Mouse (Mus musculus) gastrocnemius, postnatal 36 days (tissue): Measurements from ENCODE around the gene Cep128. TPM values are rescaled to one million over a fixed set of nuclear protein-coding genes. Genes with fewer than 3 reads are reported as not detected.
"Not testable (repeated sequence)": the region's sequence is repeated elsewhere in the genome, so short reads cannot be mapped to it uniquely, and the experiment has no call there.

Source experiments
- DNase-seq, 2 experiments: peaks; one replicate each; pipeline ENCODE4 v3.0.0; 2022
- intact Hi-C: fragments of 180-260 bp; cut with DNase I; formaldehyde crosslinking; loops from one replicate; pipeline ENCODE4 v1.15.1; 2025
- microRNA-seq, 2 experiments: library from miRNA; unstranded; fragments of <30 nt; microRNA quantifications; one replicate each; pipeline ENCODE4 v1.2.0; 2021
- total RNA-seq, 2 experiments: library from RNA; stranded (reverse); gene quantifications; 2 replicates each; pipeline ENCODE4 v1.2.3; 2021

Cep128 gene
- total RNA-seq, 2 experiments from 2014 or later: 1.2 to 1.3 TPM

- intact Hi-C loops: no loop called here
- peak in 1 of 2 experiments; percentile 12 for DNase-seq
Measured at GRCm38 (mm10) chr12:90993331-90993730, 390.9 kb downstream of the Cep128 start.

- intact Hi-C loops: no loop called here
- DNase-seq: no peak
Measured at GRCm38 (mm10) chr12:90987782-90988181, 396.4 kb downstream of the Cep128 start.

- no peak for DNase-seq
- intact Hi-C loops: no loop called here
Measured at GRCm38 (mm10) chr12:90987259-90987658, 396.9 kb downstream of the Cep128 start.

- intact Hi-C loops: no loop called here
- no peak for DNase-seq
Measured at GRCm38 (mm10) chr12:90982018-90982417, 402.2 kb downstream of the Cep128 start.

GRCm38 (mm10) chr12:90976406-90976805, 407.8 kb downstream of the Cep128 start:
- intact Hi-C loops, DNase-seq: not testable (repeated sequence)

GRCm38 (mm10) chr12:90975429-90975828, 408.8 kb downstream of the Cep128 start:
- intact Hi-C loops: no loop called here
- no peak for DNase-seq

GRCm38 (mm10) chr12:90971156-90971555, 413.1 kb downstream of the Cep128 start:
- peak in 1 of 2 experiments; percentile 41 for DNase-seq
- intact Hi-C loops: no loop called here

- intact Hi-C loops: no loop called here
- DNase-seq: no peak
Measured at GRCm38 (mm10) chr12:90961386-90962017, 422.7 kb downstream of the Cep128 start.

- intact Hi-C loops: no loop called here
- no peak for DNase-seq
Measured at GRCm38 (mm10) chr12:90954740-90955473, 429.3 kb downstream of the Cep128 start.

Small RNA genes lying within 50 kb of the gene (microRNA-seq; reads per million reads assigned to microRNA genes)
- gene Gm44370: 0 reads per million in 2 experiments

Other genes starting within 250 kb of the Cep128 start
- under 1 TPM; 0.18 to 0.35 TPM for gene Tshr, start 154 bp upstream of the Cep128 start, total RNA-seq
- 10 to 100 TPM; 18.5 to 20.9 TPM for gene Gtf2a1, start 206.1 kb upstream of the Cep128 start, total RNA-seq